Mouse (Mus musculus) brain, embryonic 14.5 days (tissue): ENCODE measurements around the gene Gm10840. TPM values are rescaled to one million over a fixed set of nuclear protein-coding genes. Genes with fewer than 3 reads are reported as not detected.

Experiments used
- DNase-seq: peaks from one replicate; pipeline ENCODE4 v3.0.0-alpha.2; 2011; ENCODE audit warnings: low read depth
- CTCF ChIP-seq: fragments of 200-500 bp; IDR thresholded peaks from 2 replicates; pipeline ENCODE4 v1.5.1; 2012; ENCODE audit warnings: inconsistent platforms, mild to moderate bottlenecking, moderate library complexity, borderline replicate concordance; ENCODE audit not compliant: insufficient read depth, insufficient read length; ENCODE audit errors: extremely low read depth
- POLR2A ChIP-seq: fragments of 200-500 bp; IDR thresholded peaks from 2 replicates; pipeline ENCODE4 v1.6.1; 2012; ENCODE audit warnings: mild to moderate bottlenecking, inconsistent platforms, borderline replicate concordance; ENCODE audit not compliant: poor library complexity, insufficient read depth, insufficient read length, severe bottlenecking; ENCODE audit errors: extremely low read depth
- polyA plus RNA-seq: library from polyadenylated mRNA; depleted of rRNA; stranded (reverse); fragments of >200 nt; gene quantifications from 2 replicates; pipeline ENCODE4 v1.2.3, GENCODE M21; 2012

The Gm10840 gene
- polyA plus RNA-seq, 1 experiment: not detected

- TF ChIP-seq CTCF: no peak
- no peak for TF ChIP-seq POLR2A
- no peak for DNase-seq
Measured at GRCm38 (mm10) chr11:106164601-106165180, 4.0 kb downstream of the Gm10840 start.

DNA sequence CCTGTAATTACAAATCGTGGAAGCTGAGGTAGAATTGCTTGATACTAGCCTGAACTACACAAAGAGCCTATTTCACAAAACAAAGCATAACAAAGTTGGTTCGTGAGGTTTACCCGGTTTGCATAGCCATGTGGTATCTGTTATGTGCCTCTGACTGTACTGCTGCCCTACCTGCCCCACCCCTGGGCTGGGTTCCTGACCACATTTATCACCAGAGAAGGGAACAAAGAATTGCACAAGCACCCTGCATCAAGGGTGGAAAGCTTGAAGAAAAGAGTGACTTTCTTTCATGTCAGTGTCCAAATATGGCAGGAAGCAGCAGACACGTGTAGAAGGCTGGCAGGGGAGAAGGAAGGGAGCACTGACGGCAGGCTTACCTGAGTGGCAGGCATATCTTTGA is 6.8 kb downstream of the Gm10840 start:
- DNase-seq: no peak
- TF ChIP-seq POLR2A (no peak), CTCF (no peak)

GRCm38 (mm10) chr11:106170807-106171206 is 10.2 kb downstream of the Gm10840 start:
- no peak for TF ChIP-seq POLR2A
- TF ChIP-seq CTCF: peak; percentile 32; the same call in 1 of the 2 replicates
- DNase-seq: peak; percentile 42

DNA sequence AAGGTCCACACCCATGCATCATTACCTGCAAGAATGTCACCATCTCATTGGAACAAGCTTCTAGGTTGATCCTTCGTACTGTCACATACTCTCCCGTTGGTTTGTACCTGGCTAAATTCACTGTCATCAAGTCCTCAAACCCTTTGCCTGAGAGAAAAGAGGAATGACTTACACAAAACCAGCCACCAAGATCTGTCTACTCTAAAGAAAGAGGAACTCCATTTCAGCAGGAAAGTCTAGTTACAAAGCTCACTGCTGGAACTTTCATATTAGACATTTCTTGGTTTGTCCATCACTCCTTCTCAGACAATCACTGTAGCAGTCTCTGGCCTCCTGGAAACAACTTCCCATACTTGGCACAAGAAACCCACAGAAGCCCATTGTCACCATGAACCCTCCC is 12.6 kb downstream of the Gm10840 start:
- TF ChIP-seq POLR2A (no peak), CTCF (no peak)
- DNase-seq: no peak

DNA sequence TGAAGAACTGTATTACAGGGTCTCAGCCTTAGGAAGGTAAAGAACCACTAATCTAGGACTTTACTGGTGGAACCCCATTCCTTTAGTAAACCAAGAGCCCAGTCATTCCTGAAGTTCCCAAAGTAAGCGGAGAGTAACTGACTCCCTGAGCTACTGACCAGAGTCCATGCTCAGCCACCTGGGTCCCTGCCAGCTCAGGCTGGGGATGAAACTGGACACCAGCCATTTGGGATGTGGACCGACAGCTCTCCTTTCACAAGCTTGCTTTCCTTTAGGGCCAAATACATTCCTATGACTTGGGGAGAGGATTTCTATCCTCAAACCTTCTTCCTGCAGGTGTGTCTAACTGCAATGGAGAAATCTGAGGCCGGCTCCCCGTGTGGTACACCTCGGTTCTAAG is 13.7 kb downstream of the Gm10840 start:
- no peak for DNase-seq
- TF ChIP-seq POLR2A (no peak), CTCF (no peak)

DNA sequence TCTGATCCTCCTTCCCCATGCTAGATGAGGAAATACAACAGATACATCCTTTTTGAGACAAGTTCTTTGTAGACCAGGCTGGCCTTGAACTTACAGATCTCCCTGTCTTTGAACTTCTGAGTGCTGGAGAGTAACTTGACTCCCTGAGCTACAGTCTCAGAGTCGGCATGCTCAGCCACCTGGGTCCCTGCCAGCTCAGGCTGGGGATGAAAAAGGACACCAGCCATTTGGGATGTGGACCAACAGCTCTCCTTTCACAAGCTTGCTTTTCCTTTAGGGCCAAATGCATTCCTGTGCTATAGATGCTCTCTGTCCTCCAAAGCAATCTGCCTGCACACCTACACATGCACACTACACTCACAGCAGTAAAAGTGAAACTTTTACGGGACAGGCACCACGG is 14.4 kb downstream of the Gm10840 start:
- no peak for TF ChIP-seq POLR2A
- TF ChIP-seq CTCF: no peak
- no peak for DNase-seq

DNA sequence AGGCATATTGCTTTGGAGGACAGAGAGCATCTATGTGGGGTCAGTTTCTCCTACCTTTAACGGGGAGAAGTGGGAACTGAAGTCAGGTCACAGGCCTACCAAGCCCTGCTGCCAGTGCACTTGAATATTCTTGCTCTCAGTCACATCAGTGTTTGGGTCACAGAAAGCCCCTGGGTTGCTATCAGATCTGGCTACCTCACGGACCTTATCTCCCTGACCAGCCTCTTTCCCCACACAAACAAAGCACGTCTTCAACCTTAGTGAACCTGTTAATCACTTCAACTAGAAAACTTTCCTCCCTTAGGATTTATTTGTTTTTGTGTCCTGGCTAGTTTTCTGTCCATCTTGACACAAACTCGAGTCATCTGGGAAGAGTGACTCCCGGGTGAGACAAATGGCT is 15.7 kb downstream of the Gm10840 start:
- TF ChIP-seq POLR2A (no peak), CTCF (no peak)
- no peak for DNase-seq

DNA sequence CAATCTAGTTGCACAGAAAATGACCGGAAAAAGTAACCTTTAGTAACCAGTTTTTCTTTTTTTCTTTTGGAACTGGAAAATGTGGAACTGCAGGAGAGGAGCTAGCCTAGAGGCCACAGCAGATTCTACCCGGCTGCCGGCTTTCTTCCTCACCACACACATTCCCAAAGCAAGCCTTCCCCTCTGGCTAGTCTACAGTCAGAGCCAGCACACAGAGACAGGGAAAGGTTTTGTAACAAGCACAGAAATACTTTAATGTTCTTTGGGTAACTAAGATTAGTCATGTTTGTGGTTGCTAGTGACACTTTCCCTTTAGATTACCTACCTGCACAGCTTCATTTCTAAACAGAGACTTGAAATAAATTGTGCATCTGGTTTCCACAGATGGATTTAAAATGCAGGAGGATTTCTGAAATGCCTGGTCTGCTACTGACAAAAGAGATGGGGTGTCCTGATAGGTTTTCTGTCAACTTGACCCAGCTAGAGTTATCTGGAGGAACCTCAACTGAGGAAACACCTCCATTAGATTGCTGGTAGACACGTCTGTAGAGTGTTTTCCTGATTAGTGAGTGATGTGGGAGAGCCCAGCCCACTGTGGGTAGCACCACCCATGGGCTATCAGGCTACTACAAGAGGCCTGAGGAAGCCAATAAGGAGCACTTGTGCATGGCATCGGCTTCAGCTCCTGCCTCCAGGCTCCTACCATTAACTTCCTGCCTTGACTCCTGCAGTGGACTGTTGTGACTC is 17.6 kb downstream of the Gm10840 start:
- TF ChIP-seq POLR2A: no peak
- TF ChIP-seq CTCF: no peak
- no peak for DNase-seq

DNA sequence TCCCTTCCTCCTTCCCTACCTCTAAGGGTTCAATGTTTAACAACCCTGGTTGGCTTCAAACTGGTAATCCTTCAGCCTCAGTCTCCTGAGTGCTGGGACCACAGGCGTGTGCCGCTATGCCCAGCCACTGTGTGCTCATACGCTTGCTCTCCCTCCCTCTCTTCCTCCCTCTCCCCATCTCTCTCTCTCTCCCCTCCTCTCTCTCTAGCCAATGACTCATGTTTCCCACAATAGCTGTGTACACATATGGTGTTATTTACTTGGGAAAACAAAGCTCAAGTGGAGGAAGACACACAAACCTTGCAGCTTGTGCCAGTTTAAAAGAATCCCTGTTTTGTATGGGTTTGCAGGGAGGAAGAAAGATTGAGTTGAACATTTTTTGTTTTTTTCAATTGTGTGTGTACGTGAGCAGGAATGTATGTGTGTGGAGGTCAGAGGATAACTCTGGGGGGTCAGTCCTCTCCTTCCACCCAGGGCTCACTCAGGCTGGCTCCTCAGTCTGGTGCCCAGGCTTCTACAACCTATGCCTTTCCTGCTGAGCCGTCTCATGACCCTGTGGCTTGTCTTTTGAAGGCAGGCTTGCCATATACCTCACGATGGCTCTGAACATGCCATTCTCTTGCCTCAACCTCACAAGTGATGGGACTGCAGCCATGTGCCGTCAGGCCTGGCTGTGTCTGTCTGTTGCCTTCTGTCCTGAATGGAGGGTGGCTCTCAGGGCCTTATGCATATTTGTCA is 19.2 kb downstream of the Gm10840 start:
- no peak for DNase-seq
- TF ChIP-seq POLR2A (no peak), CTCF (no peak)

GRCm38 (mm10) chr11:106180449-106180801 is 19.8 kb downstream of the Gm10840 start:
- no peak for DNase-seq
- TF ChIP-seq POLR2A (no peak), CTCF (no peak)

DNA sequence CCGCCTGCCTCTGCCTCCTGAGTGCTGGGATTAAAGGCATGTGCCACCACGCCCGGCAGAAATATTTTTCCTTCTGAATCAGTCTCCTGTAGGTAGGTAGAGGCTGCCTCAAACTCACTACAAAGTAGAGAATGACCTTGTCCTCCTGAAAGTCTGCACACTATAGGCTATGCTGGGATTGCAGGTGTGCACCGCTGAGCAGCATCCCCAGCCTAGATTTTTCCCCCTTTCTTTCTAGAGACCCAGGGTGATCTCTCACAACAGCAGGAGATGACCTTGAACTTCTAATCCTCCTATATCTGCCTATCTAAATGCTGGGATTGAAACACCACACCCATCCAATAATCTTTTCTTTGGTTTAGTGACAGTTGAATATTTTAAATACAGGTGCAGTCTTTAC is 26.7 kb downstream of the Gm10840 start:
- DNase-seq: no peak
- TF ChIP-seq CTCF (no peak), POLR2A (no peak)
